Mouse (Mus musculus) limb, embryonic 14.5 days (tissue): Measurements from ENCODE around the gene Vamp5. TPM values are rescaled to one million over a fixed set of nuclear protein-coding genes. Genes with fewer than 3 reads are reported as not detected.

ENCODE experiments used
- ATAC-seq: fragments of 200-750 bp; cut with Nextera tagmentation; 2 replicates; pipeline ENCODE4 v1.8.0; 2017; ENCODE audit warnings: low read depth, moderate number of reproducible peaks, moderate TSS enrichment; ENCODE audit not compliant: low FRiP score
- DNase-seq: peaks from one replicate; pipeline ENCODE4 v3.0.0-alpha.2; 2015; ENCODE audit warnings: low spot score
- H3K27ac ChIP-seq: fragments of 300-500 bp; sonication (generic); replicated peaks from 2 replicates; pipeline ENCODE4 v1.5.1; 2014; ENCODE audit warnings: low read depth, mild to moderate bottlenecking, low read length, moderate library complexity, mixed read lengths
- H3K27me3 ChIP-seq: fragments of 300-500 bp; sonication (generic); 2 replicates; pipeline ENCODE4 v1.6.1; 2014; ENCODE audit warnings: low read length, mixed read lengths; ENCODE audit not compliant: control insufficient read depth, insufficient read depth
- H3K36me3 ChIP-seq: fragments of 300-500 bp; sonication (generic); 2 replicates; pipeline ENCODE4 v1.6.1; 2014; ENCODE audit warnings: mild to moderate bottlenecking, low read length, moderate library complexity, mixed read lengths; ENCODE audit not compliant: control insufficient read depth, insufficient read depth
- H3K4me1 ChIP-seq: fragments of 300-500 bp; sonication (generic); 2 replicates; pipeline ENCODE4 v1.6.1; 2014; ENCODE audit warnings: antibody characterized with exemption, low read length, mixed read lengths; ENCODE audit not compliant: control insufficient read depth, insufficient read depth
- H3K4me2 ChIP-seq: fragments of 300-500 bp; sonication (generic); replicated peaks from 2 replicates; pipeline ENCODE4 v1.6.1; 2014; ENCODE audit warnings: low read depth, mild to moderate bottlenecking, low read length, moderate library complexity; ENCODE audit not compliant: severe bottlenecking
- H3K4me3 ChIP-seq: fragments of 300-500 bp; sonication (generic); replicated peaks from 2 replicates; pipeline ENCODE4 v1.5.1; 2014; ENCODE audit warnings: low read length
- H3K9ac ChIP-seq: fragments of 300-500 bp; sonication (generic); 2 replicates; pipeline ENCODE4 v1.6.1; 2014; ENCODE audit warnings: mild to moderate bottlenecking, low read depth, low read length, moderate library complexity; ENCODE audit not compliant: severe bottlenecking
- H3K9me3 ChIP-seq: fragments of 300-500 bp; sonication (generic); 2 replicates; pipeline ENCODE4 v1.6.1; 2016; ENCODE audit warnings: low read length; ENCODE audit not compliant: control insufficient read depth
- POLR2A ChIP-seq: fragments of 200-500 bp; IDR thresholded peaks from 2 replicates; pipeline ENCODE4 v1.8.0; 2012; ENCODE audit warnings: inconsistent platforms, mild to moderate bottlenecking, moderate library complexity, borderline replicate concordance; ENCODE audit not compliant: insufficient read depth, insufficient read length; ENCODE audit errors: extremely low read depth
- WGBS: fragments of 180-500 bp; shearing (Covaris S2); extraction: QIAGEN DNeasy Blood & Tissue Kit; methylation state at CpG from one replicate; pipeline ENCODE4 v1.1.7; 2014; 5-methylcytosine and 5-hydroxymethylcytosine counted together
- polyA plus RNA-seq, 2 experiments: library from polyadenylated mRNA; depleted of rRNA in 1 of 2; stranded (reverse) in 1 of 2; unstranded in 1 of 2; fragments of >200 nt; fragmentation: Nextera tagmentation in 1 of 2; extraction: Ambion mirVana in 1 of 2; gene quantifications; 2 replicates each; pipeline versions ENCODE4 v1.2.1 to v1.2.3; 2012 to 2014

The Vamp5 gene
- polyA plus RNA-seq (2012; rRNA removed) (14.5 and 16.6 TPM in 2 replicates), polyA plus RNA-seq (2014; fragmentation: Nextera tagmentation; extraction: Ambion mirVana) (20.8 and 24.5 TPM in 2 replicates)

- Histone ChIP-seq H3K4me1 (no peaks in the 10 kb centered on the region), H3K27me3 (no peaks in the 10 kb centered on the region), H3K4me2 (peak within 1 kb of the TSS; percentile 75), H3K27ac (no peak within 1 kb of the TSS), H3K4me3 (peak within 1 kb of the TSS; percentile 49), H3K36me3 (peaks cover 11% of the 10 kb centered on the region), H3K9ac (peak within 1 kb of the TSS; percentile 66), H3K9me3 (no peaks in the 10 kb centered on the region)
- peak; percentile 40 for DNase-seq
- 1% methylated on average over 48 of the region's 49 CpGs for WGBS
- peak; percentile 78 for ATAC-seq
- TF ChIP-seq POLR2A = no peak
These were observed at the start of gene Vamp5 for GRCm38 (mm10) chr6:72380131-72380770. Gene Vamp5, minus strand, starts transcription at chr6:72380468.

DNA sequence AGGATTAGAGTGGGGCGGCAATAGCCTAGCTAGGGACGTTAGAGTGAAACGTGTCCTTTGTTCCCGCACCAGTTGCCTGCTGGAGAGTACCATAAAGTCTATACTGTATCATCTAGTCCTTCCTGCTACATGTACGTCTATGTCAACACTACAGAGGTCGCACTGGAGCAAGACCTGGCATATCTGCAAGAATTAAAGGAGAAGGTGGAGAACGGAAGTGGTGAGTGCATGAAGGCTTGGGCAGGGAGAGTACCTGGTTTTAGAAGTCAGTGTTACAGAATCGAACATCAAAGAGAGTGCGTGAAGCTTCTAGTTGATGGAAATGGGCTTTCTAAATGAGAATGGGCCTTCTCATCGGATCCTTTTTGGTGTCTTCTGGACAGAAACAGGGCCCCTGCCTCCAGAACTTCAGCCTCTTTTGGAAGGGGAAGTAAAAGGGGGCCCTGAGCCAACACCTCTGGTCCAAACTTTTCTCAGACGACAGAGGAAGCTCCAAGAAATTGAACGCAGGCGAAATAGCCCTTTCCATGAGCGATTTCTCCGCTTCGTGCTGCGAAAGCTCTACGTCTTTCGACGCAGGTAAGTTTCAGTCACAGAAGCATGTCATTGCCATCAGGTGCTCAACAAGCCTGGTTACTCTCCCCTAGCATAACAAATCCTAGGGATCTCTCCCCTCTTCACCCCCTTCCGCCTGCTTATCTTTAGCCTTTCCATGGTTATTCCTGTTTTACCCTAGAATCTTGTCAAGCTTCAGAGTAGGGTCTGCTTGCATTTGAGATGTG, 49.0 kb upstream of the Vamp5 start:
- Histone ChIP-seq H3K27ac (no peak overlapping the region; the same call in 1 of the 2 replicates), H3K36me3 (peaks cover 84% of the 10 kb centered on the region), H3K4me1 (0 out of 2 replicates have a peak, but pooled peaks cover 5% of the 10 kb centered on the region), H3K9me3 (no peaks in the 10 kb centered on the region), H3K27me3 (no peaks in the 10 kb centered on the region), H3K4me3 (no peak overlapping the region), H3K4me2 (no peak overlapping the region), H3K9ac (no peak overlapping the region)
- no peak for DNase-seq
- no peak for TF ChIP-seq POLR2A
- 85% methylated on average over 21 of the region's 21 CpGs for WGBS
- no peak for ATAC-seq

DNA sequence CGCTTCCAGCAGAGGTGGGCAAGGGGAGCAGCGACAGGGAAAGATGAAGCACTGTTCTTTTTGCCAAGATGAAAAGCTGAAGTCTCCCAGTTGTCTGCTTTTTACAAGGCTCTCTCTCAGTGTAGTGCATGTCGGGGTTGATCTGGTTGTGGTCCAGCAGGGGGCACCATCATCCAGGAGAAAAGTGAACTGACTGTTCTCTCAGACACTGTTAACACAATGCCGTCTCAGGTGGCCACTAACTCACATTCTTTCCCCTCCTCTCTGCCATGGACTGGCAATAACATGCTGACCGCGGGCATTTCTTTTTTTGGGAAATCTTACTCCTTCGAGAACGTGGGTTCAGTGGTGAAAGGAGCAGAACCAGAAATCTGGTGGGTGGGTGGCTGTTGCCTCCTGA, 47.8 kb upstream of the Vamp5 start:
- Histone ChIP-seq H3K36me3 (peaks cover 87% of the 10 kb centered on the region), H3K4me3 (no peak overlapping the region), H3K9me3 (no peaks in the 10 kb centered on the region), H3K9ac (no peak overlapping the region), H3K4me2 (no peak overlapping the region), H3K4me1 (0 out of 2 replicates have a peak, but pooled peaks cover 5% of the 10 kb centered on the region), H3K27me3 (no peaks in the 10 kb centered on the region), H3K27ac (0 out of 2 replicates have a peak overlapping the region, but pooled peaks have one; percentile 11)
- 17% methylated on average over 8 of the region's 8 CpGs for WGBS
- ATAC-seq (peak; percentile 81), DNase-seq (peak; percentile 79)
- TF ChIP-seq POLR2A = no peak

- H3K27ac ChIP-seq = no peak overlapping the region
- H3K27me3 ChIP-seq = no peaks in the 10 kb centered on the region
- no peak overlapping the region for H3K9ac ChIP-seq
- H3K4me1 ChIP-seq = 0 out of 2 replicates have a peak, but pooled peaks cover 5% of the 10 kb centered on the region
- H3K4me2 ChIP-seq = no peak overlapping the region
- no peaks in the 10 kb centered on the region for H3K9me3 ChIP-seq
- no peak overlapping the region for H3K4me3 ChIP-seq
- TF ChIP-seq POLR2A = no peak
- peaks cover 88% of the 10 kb centered on the region for H3K36me3 ChIP-seq
- no peak for DNase-seq
- no peak for ATAC-seq
- WGBS = 92% methylated on average over 11 of the region's 11 CpGs
These were observed 45.4 kb upstream of the Vamp5 start for GRCm38 (mm10) chr6:72425646-72426045.

- H3K36me3 ChIP-seq = peaks cover 81% of the 10 kb centered on the region
- H3K27ac ChIP-seq = no peak overlapping the region
- H3K27me3 ChIP-seq = no peaks in the 10 kb centered on the region
- no peak for TF ChIP-seq POLR2A
- ATAC-seq (no peak), DNase-seq (no peak)
- no peak overlapping the region for H3K4me3 ChIP-seq
- H3K4me1 ChIP-seq = no peaks in the 10 kb centered on the region; the same call in 1 of the 2 replicates
- H3K9ac ChIP-seq = no peak overlapping the region
- 96% methylated on average over 10 of the region's 10 CpGs for WGBS
- no peak overlapping the region for H3K4me2 ChIP-seq
- H3K9me3 ChIP-seq = no peaks in the 10 kb centered on the region
These were observed 40.6 kb upstream of the Vamp5 start for GRCm38 (mm10) chr6:72420901-72421300.
